Mouse (Mus musculus) MEL (cell line): ENCODE measurements around the gene Asf1b. TPM values are rescaled to one million over a fixed set of nuclear protein-coding genes. Genes with fewer than 3 reads are reported as not detected.

Experiments used
- DNase-seq: peaks from one replicate; pipeline ENCODE4 v3.0.0; 2011; ENCODE audit warnings: low read depth, low spot score
- H3K27ac ChIP-seq: 2 replicates; pipeline ENCODE4 v1.5.1; 2012; ENCODE audit warnings: low read depth, mild to moderate bottlenecking, control low read depth, low read length, moderate library complexity; ENCODE audit not compliant: control insufficient read depth
- H3K27me3 ChIP-seq, 2 experiments: fragments of 150-350 bp in 1 of 2; sonication (generic) in 1 of 2; 2 replicates each; pipeline ENCODE4 v1.6.1; 2012; ENCODE audit warnings: low read length in 2 of 2, mild to moderate bottlenecking in 2 of 2, improper control_type of control experiment in 1 of 2, moderate library complexity in 1 of 2; ENCODE audit not compliant: insufficient read depth in 2 of 2, control insufficient read depth in 1 of 2
- H3K36me3 ChIP-seq, 2 experiments: 2 replicates each; pipeline ENCODE4 v1.6.1; 2012 to 2014; ENCODE audit warnings: low read length in 2 of 2, improper control_type of control experiment in 1 of 2, inconsistent platforms in 1 of 2, mild to moderate bottlenecking in 1 of 2; ENCODE audit not compliant: insufficient read depth in 2 of 2, control insufficient read depth in 1 of 2
- H3K4me1 ChIP-seq, 2 experiments: fragments of 150-350 bp in 1 of 2; sonication (generic) in 1 of 2; 2 replicates each; pipeline ENCODE4 v1.6.1; 2012; ENCODE audit warnings: low read length in 2 of 2, improper control_type of control experiment in 1 of 2, mild to moderate bottlenecking in 1 of 2; ENCODE audit not compliant: insufficient read depth in 2 of 2, control insufficient read depth in 1 of 2
- H3K4me3 ChIP-seq, 2 experiments: fragments of 150-350 bp in 1 of 2; sonication (generic) in 1 of 2; 2 replicates each; pipeline ENCODE4 v1.5.1; 2012; ENCODE audit warnings: low read depth in 2 of 2, low read length in 2 of 2, mild to moderate bottlenecking in 2 of 2, moderate library complexity in 2 of 2, control low read depth in 1 of 2, improper control_type of control experiment in 1 of 2; ENCODE audit not compliant: control insufficient read depth in 1 of 2, insufficient read depth in 1 of 2
- H3K79me2 ChIP-seq: 2 replicates; pipeline ENCODE4 v1.6.1; 2012; ENCODE audit warnings: mild to moderate bottlenecking, low read length, moderate library complexity; ENCODE audit not compliant: control insufficient read depth, poor library complexity, insufficient read depth
- H3K9ac ChIP-seq: 2 replicates; pipeline ENCODE4 v1.6.1; 2012; ENCODE audit warnings: low read depth, mild to moderate bottlenecking, control low read depth, low read length, moderate library complexity; ENCODE audit not compliant: control insufficient read depth, poor library complexity, severe bottlenecking
- H3K9me3 ChIP-seq: fragments of 150-350 bp; sonication (generic); replicated peaks from 2 replicates; pipeline ENCODE4 v1.6.1; 2012; ENCODE audit warnings: mild to moderate bottlenecking, low read length, improper control_type of control experiment, moderate library complexity; ENCODE audit not compliant: insufficient read depth
- EP300 ChIP-seq, 2 experiments: IDR thresholded peaks; 2 replicates each; pipeline ENCODE4 v1.6.1; 2011; ENCODE audit warnings: improper control_type of control experiment in 2 of 2, low read length in 2 of 2, low read depth in 1 of 2, mild to moderate bottlenecking in 1 of 2
- GABPA ChIP-seq: IDR thresholded peaks from 2 replicates; pipeline ENCODE4 v1.6.1; 2012; ENCODE audit warnings: low read depth, mild to moderate bottlenecking, inconsistent platforms, low read length, improper control_type of control experiment, moderate library complexity
- JUND ChIP-seq: IDR thresholded peaks from 2 replicates; pipeline ENCODE4 v1.6.1; 2011; ENCODE audit warnings: low read depth, mild to moderate bottlenecking, improper control_type of control experiment, low read length
- MAFK ChIP-seq: IDR thresholded peaks from 2 replicates; pipeline ENCODE4 v1.6.1; 2011; ENCODE audit warnings: low read depth, mild to moderate bottlenecking, low read length, improper control_type of control experiment, borderline replicate concordance
- MAX ChIP-seq: IDR thresholded peaks from 2 replicates; pipeline ENCODE4 v1.6.1; 2011; ENCODE audit warnings: low read length, improper control_type of control experiment
- MXI1 ChIP-seq: IDR thresholded peaks from 2 replicates; pipeline ENCODE4 v1.6.1; 2011; ENCODE audit warnings: mild to moderate bottlenecking, low read depth, low read length, improper control_type of control experiment
- MYC ChIP-seq: IDR thresholded peaks from 2 replicates; pipeline ENCODE4 v1.6.1; 2011; ENCODE audit warnings: low read depth, mild to moderate bottlenecking, low read length, improper control_type of control experiment, moderate library complexity
- NELFE ChIP-seq: IDR thresholded peaks from 2 replicates; pipeline ENCODE4 v1.6.1; 2011; ENCODE audit warnings: low read depth, low read length, improper control_type of control experiment
- NRF1 ChIP-seq: IDR thresholded peaks from 2 replicates; pipeline ENCODE4 v1.6.1; 2014; ENCODE audit warnings: low read depth, mild to moderate bottlenecking, inconsistent platforms, low read length, improper control_type of control experiment, moderate library complexity; ENCODE audit not compliant: poor library complexity, insufficient read depth, severe bottlenecking
- TAL1 ChIP-seq: IDR thresholded peaks from 2 replicates; pipeline ENCODE4 v1.6.1; 2012; ENCODE audit warnings: mild to moderate bottlenecking, inconsistent platforms, low read length, moderate library complexity, mixed read lengths
- UBTF ChIP-seq: IDR thresholded peaks from 2 replicates; pipeline ENCODE4 v1.6.1; 2012; ENCODE audit warnings: low read depth, mild to moderate bottlenecking, inconsistent platforms, low read length, improper control_type of control experiment, moderate library complexity, borderline replicate concordance; ENCODE audit not compliant: insufficient read depth
- ZKSCAN1 ChIP-seq: IDR thresholded peaks from 2 replicates; pipeline ENCODE4 v1.6.1; 2012; ENCODE audit warnings: low read depth, mild to moderate bottlenecking, inconsistent platforms, low read length, improper control_type of control experiment, moderate library complexity
- ZNF384 ChIP-seq: IDR thresholded peaks from 2 replicates; pipeline ENCODE4 v1.6.1; 2012; ENCODE audit warnings: low read depth, mild to moderate bottlenecking, inconsistent platforms, low read length, improper control_type of control experiment
- polyA plus RNA-seq, 2 experiments: library from polyadenylated mRNA; stranded (reverse) in 1 of 2; unstranded in 1 of 2; fragments of >175 nt in 1 of 2; fragments of >200 nt in 1 of 2; gene quantifications; 2 replicates each; pipeline versions ENCODE4 v1.2.1 to v1.2.4; 2012; ENCODE audit warnings: low replicate concordance in 2 of 2, low read depth in 1 of 2; ENCODE audit not compliant: insufficient read length in 2 of 2, insufficient read depth in 1 of 2, missing spikeins in 1 of 2
- total RNA-seq: library from RNA; depleted of rRNA; stranded (reverse); fragments of 300-350 nt; gene quantifications from 2 replicates; pipeline ENCODE4 v1.2.3, GENCODE M21; 2012

Asf1b gene
- total and polyA plus RNA-seq, 3 experiments: 84.3 to 137 (median 113) TPM

GRCm38 (mm10) chr8:83938330-83938729, 17.0 kb upstream of the Asf1b start:
- H3K9ac ChIP-seq: no peak overlapping the region
- H3K4me3 ChIP-seq: no peak overlapping the region
- no peaks in the 10 kb centered on the region for H3K9me3 ChIP-seq
- TF ChIP-seq MAX (no peak), ZNF384 (no peak), EP300 (IDR thresholded peaks at IDR 0.05; ENCODE audit: low read depth in 1 of 2, low read length in 2 of 2) (no peak), GABPA (no peak), ZKSCAN1 (no peak), JUND (no peak), UBTF (no peak), TAL1 (no peak), MAFK (no peak), MXI1 (no peak)
- no peaks in the 10 kb centered on the region for H3K79me2 ChIP-seq
- no peaks in the 10 kb centered on the region for H3K27me3 ChIP-seq
- no peak for DNase-seq
- no peaks in the 10 kb centered on the region; a peak in 2 of 4 replicates for H3K36me3 ChIP-seq
- H3K4me1 ChIP-seq: no peaks in the 10 kb centered on the region
- no peak overlapping the region for H3K27ac ChIP-seq

GRCm38 (mm10) chr8:83941066-83941677, 14.1 kb upstream of the Asf1b start:
- no peak overlapping the region for H3K4me3 ChIP-seq
- DNase-seq: no peak
- no peaks in the 10 kb centered on the region for H3K4me1 ChIP-seq
- H3K9ac ChIP-seq: no peak overlapping the region
- H3K79me2 ChIP-seq: no peaks in the 10 kb centered on the region
- no peaks in the 10 kb centered on the region for H3K36me3 ChIP-seq
- H3K27ac ChIP-seq: no peak overlapping the region
- H3K9me3 ChIP-seq: no peaks in the 10 kb centered on the region
- no peaks in the 10 kb centered on the region for H3K27me3 ChIP-seq
- no peak for TF ChIP-seq MYC

- no peak overlapping the region for H3K27ac ChIP-seq
- no peak overlapping the region for H3K4me3 ChIP-seq
- no peak overlapping the region for H3K9ac ChIP-seq
- H3K9me3 ChIP-seq: no peaks in the 10 kb centered on the region
- no peaks in the 10 kb centered on the region for H3K36me3 ChIP-seq
- H3K79me2 ChIP-seq: no peaks in the 10 kb centered on the region
- DNase-seq: no peak
- no peaks in the 10 kb centered on the region for H3K27me3 ChIP-seq
- H3K4me1 ChIP-seq: no peaks in the 10 kb centered on the region
- TF ChIP-seq NRF1 (no peak), NELFE (no peak)
Measured at GRCm38 (mm10) chr8:83942446-83942845, 12.9 kb upstream of the Asf1b start.
